Mouse (Mus musculus): Measurements from ENCODE around the gene Ptpn6. TPM values are rescaled to one million over a fixed set of nuclear protein-coding genes. Genes with fewer than 3 reads are reported as not detected.
"Not testable (repeated sequence)": the region's sequence is repeated elsewhere in the genome, so short reads cannot be mapped to it uniquely, and the experiment has no call there.

The Ptpn6 gene
- polyA plus RNA-seq, 1 experiment: 0.20 TPM

- H3K4me1 ChIP-seq (ENCODE audit: control insufficient read depth): peaks cover 58% of the 10 kb centered on the region
- no peaks in the 10 kb centered on the region for H3K27me3 ChIP-seq (ENCODE audit: control insufficient read depth)
- H3K9me3 ChIP-seq (ENCODE audit: control insufficient read depth, low read length): no peaks in the 10 kb centered on the region
- H3K4me3 ChIP-seq (replicated peaks): no peak overlapping the region
- H3K36me3 ChIP-seq (ENCODE audit: control insufficient read depth): peaks cover 63% of the 10 kb centered on the region
- no peak for TF ChIP-seq TAL1 (IDR thresholded peaks at IDR 0.05; ENCODE audit: low read length)
- no peak for TF ChIP-seq GATA1 (IDR thresholded peaks at IDR 0.05; ENCODE audit: low read length)
Observed at GRCm38 (mm10) chr6:124688151-124688758, 50.3 kb downstream of the Ptpn6 start.

- H3K36me3 ChIP-seq (ENCODE audit: control insufficient read depth): peaks cover 52% of the 10 kb centered on the region
- H3K9me3 ChIP-seq (ENCODE audit: control insufficient read depth, low read length); H3K27me3 ChIP-seq (ENCODE audit: control insufficient read depth); H3K4me3 ChIP-seq (replicated peaks): not testable (repeated sequence)
- H3K4me1 ChIP-seq (ENCODE audit: control insufficient read depth): peaks cover 64% of the 10 kb centered on the region
Observed at GRCm38 (mm10) chr6:124686644-124687043, 51.9 kb downstream of the Ptpn6 start.

- TF ChIP-seq TAL1 (IDR thresholded peaks at IDR 0.05; ENCODE audit: low read length) (no peak), GATA1 (IDR thresholded peaks at IDR 0.05; ENCODE audit: low read length) (no peak)
- H3K4me1 ChIP-seq (ENCODE audit: control insufficient read depth): peaks cover 71% of the 10 kb centered on the region
- no peak overlapping the region for H3K4me3 ChIP-seq (replicated peaks)
- no peaks in the 10 kb centered on the region for H3K27me3 ChIP-seq (ENCODE audit: control insufficient read depth)
- peaks cover 58% of the 10 kb centered on the region for H3K36me3 ChIP-seq (ENCODE audit: control insufficient read depth)
- peaks cover 2% of the 10 kb centered on the region; the same call in 1 of the 2 replicates for H3K9me3 ChIP-seq (ENCODE audit: control insufficient read depth, low read length)
Observed at GRCm38 (mm10) chr6:124685606-124686386, 52.7 kb downstream of the Ptpn6 start.

- H3K4me3 ChIP-seq (replicated peaks): peak overlapping the region; percentile 13
- peaks cover 56% of the 10 kb centered on the region for H3K36me3 ChIP-seq (ENCODE audit: control insufficient read depth)
- H3K9me3 ChIP-seq (ENCODE audit: control insufficient read depth, low read length): peaks cover 2% of the 10 kb centered on the region; the same call in 1 of the 2 replicates
- peaks cover 74% of the 10 kb centered on the region for H3K4me1 ChIP-seq (ENCODE audit: control insufficient read depth)
- no peaks in the 10 kb centered on the region for H3K27me3 ChIP-seq (ENCODE audit: control insufficient read depth)
- TF ChIP-seq GATA1 (IDR thresholded peaks at IDR 0.05; ENCODE audit: low read length) (peak; percentile 44), TAL1 (IDR thresholded peaks at IDR 0.05; ENCODE audit: low read length) (no peak)
Observed at GRCm38 (mm10) chr6:124683591-124684417, 54.7 kb downstream of the Ptpn6 start.

- not testable (repeated sequence) for H3K4me3 ChIP-seq (replicated peaks); H3K27me3 ChIP-seq (ENCODE audit: control insufficient read depth); H3K9me3 ChIP-seq (ENCODE audit: control insufficient read depth, low read length)
- peaks cover 74% of the 10 kb centered on the region for H3K4me1 ChIP-seq (ENCODE audit: control insufficient read depth)
- peaks cover 56% of the 10 kb centered on the region for H3K36me3 ChIP-seq (ENCODE audit: control insufficient read depth)
Observed at GRCm38 (mm10) chr6:124682291-124682690, 56.2 kb downstream of the Ptpn6 start.

- H3K9me3 ChIP-seq (ENCODE audit: control insufficient read depth, low read length): peaks cover 2% of the 10 kb centered on the region; the same call in 1 of the 2 replicates
- H3K4me3 ChIP-seq (replicated peaks): no peak overlapping the region
- peaks cover 63% of the 10 kb centered on the region for H3K36me3 ChIP-seq (ENCODE audit: control insufficient read depth)
- H3K27me3 ChIP-seq (ENCODE audit: control insufficient read depth): no peaks in the 10 kb centered on the region
- no peak for TF ChIP-seq GATA1 (IDR thresholded peaks at IDR 0.05; ENCODE audit: low read length)
- TF ChIP-seq TAL1 (IDR thresholded peaks at IDR 0.05; ENCODE audit: low read length): no peak
- peaks cover 63% of the 10 kb centered on the region for H3K4me1 ChIP-seq (ENCODE audit: control insufficient read depth)
Observed at GRCm38 (mm10) chr6:124679486-124679885, 59.0 kb downstream of the Ptpn6 start.

- Histone ChIP-seq H3K4me3 (replicated peaks) (no peak overlapping the region), H3K4me1 (ENCODE audit: control insufficient read depth) (peaks cover 64% of the 10 kb centered on the region), H3K9me3 (ENCODE audit: control insufficient read depth, low read length) (peaks cover 2% of the 10 kb centered on the region; the same call in 1 of the 2 replicates), H3K27me3 (ENCODE audit: control insufficient read depth) (no peaks in the 10 kb centered on the region), H3K36me3 (ENCODE audit: control insufficient read depth) (peaks cover 71% of the 10 kb centered on the region)
- TF ChIP-seq TAL1 (IDR thresholded peaks at IDR 0.05; ENCODE audit: low read length): no peak
- TF ChIP-seq GATA1 (IDR thresholded peaks at IDR 0.05; ENCODE audit: low read length): no peak
Observed at GRCm38 (mm10) chr6:124678769-124679168, 59.7 kb downstream of the Ptpn6 start.

GRCm38 (mm10) chr6:124676171-124676570 is 62.3 kb downstream of the Ptpn6 start:
- Histone ChIP-seq H3K4me3 (replicated peaks) (no peak overlapping the region), H3K9me3 (ENCODE audit: control insufficient read depth, low read length) (peaks cover 2% of the 10 kb centered on the region; the same call in 1 of the 2 replicates), H3K4me1 (ENCODE audit: control insufficient read depth) (peaks cover 60% of the 10 kb centered on the region), H3K36me3 (ENCODE audit: control insufficient read depth) (peaks cover 86% of the 10 kb centered on the region), H3K27me3 (ENCODE audit: control insufficient read depth) (no peaks in the 10 kb centered on the region)
- no peak for TF ChIP-seq GATA1 (IDR thresholded peaks at IDR 0.05; ENCODE audit: low read length)
- TF ChIP-seq TAL1 (IDR thresholded peaks at IDR 0.05; ENCODE audit: low read length): no peak

GRCm38 (mm10) chr6:124674591-124674990 is 63.9 kb downstream of the Ptpn6 start:
- H3K4me3 ChIP-seq (replicated peaks): no peak overlapping the region
- no peak for TF ChIP-seq GATA1 (IDR thresholded peaks at IDR 0.05; ENCODE audit: low read length)
- no peak for TF ChIP-seq TAL1 (IDR thresholded peaks at IDR 0.05; ENCODE audit: low read length)
- H3K27me3 ChIP-seq (ENCODE audit: control insufficient read depth): no peaks in the 10 kb centered on the region
- peaks cover 67% of the 10 kb centered on the region for H3K4me1 ChIP-seq (ENCODE audit: control insufficient read depth)
- H3K9me3 ChIP-seq (ENCODE audit: control insufficient read depth, low read length): no peaks in the 10 kb centered on the region
- H3K36me3 ChIP-seq (ENCODE audit: control insufficient read depth): peaks cover 90% of the 10 kb centered on the region

All from erythroblast, embryonic 14.5 days (primary cell).